Mouse (Mus musculus) liver, embryonic 12.5 days (tissue): ENCODE results near the gene Map4k4. TPM values are rescaled to one million over a fixed set of nuclear protein-coding genes. Genes with fewer than 3 reads are reported as not detected.
A peak's percentile ranks its signal among the peaks of the same experiment; 100 is the strongest.

Experiments used
- ATAC-seq: fragments of 200-750 bp; cut with Nextera tagmentation; 2 replicates; pipeline ENCODE4 v1.8.0; 2017; ENCODE audit warnings: moderate number of reproducible peaks, mild to moderate bottlenecking, moderate library complexity
- H3K27ac ChIP-seq: fragments of 300-500 bp; sonication (generic); 2 replicates; pipeline ENCODE4 v1.5.1; 2016; ENCODE audit warnings: mild to moderate bottlenecking
- H3K27me3 ChIP-seq: fragments of 300-500 bp; sonication (generic); replicated peaks from 2 replicates; pipeline ENCODE4 v1.6.1; 2016; ENCODE audit warnings: mild to moderate bottlenecking, moderate library complexity
- H3K36me3 ChIP-seq: fragments of 300-500 bp; sonication (generic); 2 replicates; pipeline ENCODE4 v1.6.1; 2016; ENCODE audit warnings: mild to moderate bottlenecking, moderate library complexity
- H3K4me1 ChIP-seq: fragments of 300-500 bp; sonication (generic); 2 replicates; pipeline ENCODE4 v1.6.1; 2016
- H3K4me2 ChIP-seq: fragments of 300-500 bp; sonication (generic); 2 replicates; pipeline ENCODE4 v1.6.1; 2016; ENCODE audit warnings: mild to moderate bottlenecking, moderate library complexity
- H3K4me3 ChIP-seq: fragments of 300-500 bp; sonication (generic); 2 replicates; pipeline ENCODE4 v1.5.1; 2016; ENCODE audit warnings: mild to moderate bottlenecking, moderate library complexity
- H3K9ac ChIP-seq: fragments of 300-500 bp; sonication (generic); 2 replicates; pipeline ENCODE4 v1.6.1; 2016; ENCODE audit warnings: mild to moderate bottlenecking, moderate library complexity
- H3K9me3 ChIP-seq: fragments of 300-500 bp; sonication (generic); replicated peaks from 2 replicates; pipeline ENCODE4 v1.6.1; 2016; ENCODE audit warnings: mild to moderate bottlenecking, moderate library complexity
- WGBS: fragments of 180-500 bp; shearing (Covaris S2); methylation state at CpG from one replicate; pipeline ENCODE4 v1.1.7; 2016; ENCODE audit not compliant: insufficient replicate concordance; 5-methylcytosine and 5-hydroxymethylcytosine counted together
- polyA plus RNA-seq: library from polyadenylated mRNA; unstranded; fragments of >200 nt; fragmentation: Nextera tagmentation; extraction: Ambion mirVana; gene quantifications from 2 replicates; pipeline ENCODE4 v1.2.1, GENCODE M21; 2016

Map4k4 gene
- polyA plus RNA-seq, 1 experiment from 2014 or later = 8.8 TPM

- 73% methylated on average over 12 of the region's 12 CpGs for WGBS
Observed at GRCm38 (mm10) chr1:39988841-39989240, 88.1 kb downstream of the Map4k4 start.

GRCm38 (mm10) chr1:39990041-39990440 lies 89.3 kb downstream of the Map4k4 start:
- no peak for ATAC-seq
- WGBS = 87% methylated on average over 9 of the region's 9 CpGs
- H3K36me3 ChIP-seq = peaks cover 54% of the 10 kb centered on the region
- H3K4me3 ChIP-seq = no peak overlapping the region
- H3K9me3 ChIP-seq = no peaks in the 10 kb centered on the region
- H3K9ac ChIP-seq = no peak overlapping the region
- no peak overlapping the region for H3K4me2 ChIP-seq
- H3K27ac ChIP-seq = no peak overlapping the region
- H3K4me1 ChIP-seq = no peaks in the 10 kb centered on the region
- H3K27me3 ChIP-seq = no peaks in the 10 kb centered on the region

More at GRCm38 (mm10) chr1:39988841-39989240, 88.1 kb downstream of the Map4k4 start:
- H3K4me2 ChIP-seq = no peak overlapping the region
- H3K4me3 ChIP-seq = no peak overlapping the region
- no peak overlapping the region for H3K9ac ChIP-seq
- no peak overlapping the region for H3K27ac ChIP-seq
- no peaks in the 10 kb centered on the region for H3K9me3 ChIP-seq
- peaks cover 54% of the 10 kb centered on the region for H3K36me3 ChIP-seq
- no peaks in the 10 kb centered on the region for H3K4me1 ChIP-seq
- no peaks in the 10 kb centered on the region for H3K27me3 ChIP-seq
- no peak for ATAC-seq

- no peak for ATAC-seq
- H3K36me3 ChIP-seq = peaks cover 58% of the 10 kb centered on the region
Observed at GRCm38 (mm10) chr1:39993921-39994320, 93.2 kb downstream of the Map4k4 start.

GRCm38 (mm10) chr1:39995593-39995992 lies 94.9 kb downstream of the Map4k4 start:
- peaks cover 51% of the 10 kb centered on the region for H3K36me3 ChIP-seq
- no peaks in the 10 kb centered on the region for H3K9me3 ChIP-seq
- H3K27me3 ChIP-seq = no peaks in the 10 kb centered on the region
- no peak overlapping the region for H3K9ac ChIP-seq
- no peak overlapping the region for H3K27ac ChIP-seq
- WGBS = 66% methylated on average over 2 of the region's 2 CpGs
- no peak overlapping the region for H3K4me3 ChIP-seq
- ATAC-seq = no peak
- H3K4me1 ChIP-seq = no peaks in the 10 kb centered on the region
- H3K4me2 ChIP-seq = no peak overlapping the region

More at GRCm38 (mm10) chr1:39993921-39994320, 93.2 kb downstream of the Map4k4 start:
- Histone ChIP-seq H3K27me3 (no peaks in the 10 kb centered on the region), H3K4me2 (no peak overlapping the region), H3K4me3 (no peak overlapping the region), H3K4me1 (no peaks in the 10 kb centered on the region), H3K9me3 (no peaks in the 10 kb centered on the region), H3K27ac (no peak overlapping the region), H3K9ac (no peak overlapping the region)
- WGBS = 67% methylated on average over 7 of the region's 7 CpGs

GRCm38 (mm10) chr1:40000476-40000875 lies 99.8 kb downstream of the Map4k4 start:
- no peak for ATAC-seq
- H3K9ac ChIP-seq = no peak overlapping the region
- no peak overlapping the region for H3K27ac ChIP-seq
- no peak overlapping the region for H3K4me2 ChIP-seq
- no peaks in the 10 kb centered on the region for H3K4me1 ChIP-seq
- peaks cover 69% of the 10 kb centered on the region for H3K36me3 ChIP-seq
- H3K9me3 ChIP-seq = no peaks in the 10 kb centered on the region
- WGBS = 73% methylated on average over 16 of the region's 16 CpGs
- H3K27me3 ChIP-seq = no peaks in the 10 kb centered on the region
- H3K4me3 ChIP-seq = no peak overlapping the region

GRCm38 (mm10) chr1:40000899-40001298 lies 100.2 kb downstream of the Map4k4 start:
- Histone ChIP-seq H3K4me3 (no peak overlapping the region), H3K9ac (no peak overlapping the region), H3K36me3 (peaks cover 72% of the 10 kb centered on the region), H3K4me2 (no peak overlapping the region), H3K27ac (no peak overlapping the region), H3K9me3 (no peaks in the 10 kb centered on the region), H3K27me3 (no peaks in the 10 kb centered on the region), H3K4me1 (no peaks in the 10 kb centered on the region)
- no peak for ATAC-seq
- 68% methylated on average over 5 of the region's 5 CpGs for WGBS

GRCm38 (mm10) chr1:40002129-40002727 lies 101.5 kb downstream of the Map4k4 start:
- Histone ChIP-seq H3K27me3 (no peaks in the 10 kb centered on the region), H3K9me3 (no peaks in the 10 kb centered on the region), H3K4me2 (no peak overlapping the region), H3K36me3 (peaks cover 74% of the 10 kb centered on the region), H3K27ac (no peak overlapping the region), H3K4me3 (no peak overlapping the region), H3K4me1 (no peaks in the 10 kb centered on the region), H3K9ac (no peak overlapping the region)
- 60% methylated on average over 4 of the region's 4 CpGs for WGBS
- no peak for ATAC-seq

GRCm38 (mm10) chr1:40006043-40006651 lies 105.4 kb downstream of the Map4k4 start:
- H3K4me2 ChIP-seq = no peak overlapping the region
- no peak overlapping the region for H3K9ac ChIP-seq
- no peaks in the 10 kb centered on the region for H3K27me3 ChIP-seq
- H3K36me3 ChIP-seq = peaks cover 71% of the 10 kb centered on the region
- no peak overlapping the region for H3K4me3 ChIP-seq
- H3K4me1 ChIP-seq = no peaks in the 10 kb centered on the region
- 73% methylated on average over 4 of the region's 4 CpGs for WGBS
- ATAC-seq = peak; percentile 40; the same call in 1 of the 2 replicates
- no peaks in the 10 kb centered on the region for H3K9me3 ChIP-seq
- H3K27ac ChIP-seq = no peak overlapping the region

GRCm38 (mm10) chr1:40007962-40008471 lies 107.3 kb downstream of the Map4k4 start:
- peaks cover 74% of the 10 kb centered on the region for H3K36me3 ChIP-seq

GRCm38 (mm10) chr1:40012696-40013095 lies 112.0 kb downstream of the Map4k4 start:
- H3K4me1 ChIP-seq = no peaks in the 10 kb centered on the region
- H3K9me3 ChIP-seq = no peaks in the 10 kb centered on the region
- ATAC-seq = no peak
- H3K4me3 ChIP-seq = no peak overlapping the region
- no peaks in the 10 kb centered on the region for H3K27me3 ChIP-seq
- 87% methylated on average over 8 of the region's 8 CpGs for WGBS
- no peak overlapping the region for H3K4me2 ChIP-seq
- H3K27ac ChIP-seq = no peak overlapping the region
- H3K9ac ChIP-seq = no peak overlapping the region
- peaks cover 76% of the 10 kb centered on the region for H3K36me3 ChIP-seq

More at GRCm38 (mm10) chr1:40007962-40008471, 107.3 kb downstream of the Map4k4 start:
- no peak overlapping the region for H3K9ac ChIP-seq
- no peaks in the 10 kb centered on the region for H3K9me3 ChIP-seq
- whole genome bisulfite sequencing = 59% methylated on average over 17 of the region's 17 CpGs
- H3K4me3 ChIP-seq = no peak overlapping the region
- no peaks in the 10 kb centered on the region for H3K27me3 ChIP-seq
- H3K4me1 ChIP-seq = no peaks in the 10 kb centered on the region
- no peak overlapping the region for H3K4me2 ChIP-seq
- no peak for ATAC-seq
- no peak overlapping the region for H3K27ac ChIP-seq

- ATAC-seq = no peak
- H3K4me1 ChIP-seq = no peaks in the 10 kb centered on the region
- 75% methylated on average over 7 of the region's 7 CpGs for WGBS
- no peak overlapping the region for H3K4me3 ChIP-seq
- H3K36me3 ChIP-seq = peaks cover 76% of the 10 kb centered on the region
- no peak overlapping the region for H3K27ac ChIP-seq
- no peaks in the 10 kb centered on the region for H3K9me3 ChIP-seq
- H3K27me3 ChIP-seq = no peaks in the 10 kb centered on the region
- H3K9ac ChIP-seq = no peak overlapping the region
- H3K4me2 ChIP-seq = no peak overlapping the region
Observed at GRCm38 (mm10) chr1:40015066-40015678, 114.5 kb downstream of the Map4k4 start.

- H3K9me3 ChIP-seq = no peaks in the 10 kb centered on the region
- H3K4me1 ChIP-seq = no peaks in the 10 kb centered on the region
- H3K4me3 ChIP-seq = no peak overlapping the region
- no peak for ATAC-seq
- peaks cover 59% of the 10 kb centered on the region for H3K36me3 ChIP-seq
- H3K27me3 ChIP-seq = no peaks in the 10 kb centered on the region
- 75% methylated on average over 4 of the region's 4 CpGs for WGBS
- H3K4me2 ChIP-seq = no peak overlapping the region
- no peak overlapping the region for H3K9ac ChIP-seq
- no peak overlapping the region for H3K27ac ChIP-seq
Observed at GRCm38 (mm10) chr1:40021617-40022016, 120.9 kb downstream of the Map4k4 start.
